Mouse (Mus musculus) bone marrow macrophage, adult 2 months (primary cell): ENCODE results near the gene Grm8. TPM values are rescaled to one million over a fixed set of nuclear protein-coding genes. Genes with fewer than 3 reads are reported as not detected.
A peak's percentile ranks its signal among the peaks of the same experiment; 100 is the strongest.

Experiments used
- H3K27ac ChIP-seq: 2 replicates; pipeline ENCODE4 v1.5.1; 2012; ENCODE audit warnings: low read depth, low read length; ENCODE audit not compliant: insufficient read depth
- H3K4me1 ChIP-seq: 2 replicates; pipeline ENCODE4 v1.6.1; 2012; ENCODE audit warnings: low read length; ENCODE audit not compliant: control insufficient read depth, insufficient read depth
- H3K4me3 ChIP-seq: 2 replicates; pipeline ENCODE4 v1.5.1; 2012; ENCODE audit warnings: mild to moderate bottlenecking, low read length, moderate library complexity; ENCODE audit not compliant: insufficient read depth
- CTCF ChIP-seq: IDR thresholded peaks from 2 replicates; pipeline ENCODE4 v1.5.1; 2012; ENCODE audit warnings: low read depth, mild to moderate bottlenecking, low read length, moderate library complexity
- POLR2A ChIP-seq: IDR thresholded peaks from 2 replicates; pipeline ENCODE4 v1.6.1; 2012; ENCODE audit warnings: mild to moderate bottlenecking, low read depth, low read length, borderline replicate concordance
- polyA plus RNA-seq: library from polyadenylated mRNA; stranded (reverse); fragments of >200 nt; gene quantifications from 2 replicates; pipeline ENCODE4 v1.2.4, GENCODE M21; 2012; ENCODE audit not compliant: missing spikeins, insufficient read depth, insufficient read length

The Grm8 gene
- polyA plus RNA-seq = 0.31 TPM in 1 of 2 replicates, not detected in the other

DNA sequence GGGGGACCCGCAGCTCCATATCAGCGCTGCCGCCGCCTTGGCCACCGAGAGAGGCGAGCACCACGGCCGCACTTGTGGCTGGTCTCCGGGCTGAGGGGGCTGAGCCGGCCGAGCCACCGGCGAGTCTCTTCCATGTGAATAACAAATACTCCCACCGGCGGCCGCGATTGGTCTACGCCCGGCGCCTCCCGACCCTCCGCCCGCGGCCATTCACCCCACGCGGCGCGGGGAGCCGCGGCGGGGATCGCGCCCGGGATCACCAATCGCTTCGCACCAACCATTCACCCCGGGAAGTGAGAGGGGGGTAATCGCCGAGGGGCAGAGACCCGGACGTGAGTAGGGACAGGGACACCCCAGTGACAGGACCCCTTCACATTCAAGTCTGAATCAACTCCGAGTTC, at the start of gene Grm8:
Grm8 (minus strand) TSS at position 178 of the 401 bp plus-strand sequence.
- H3K27ac ChIP-seq = no peak within 1 kb of the TSS
- H3K4me3 ChIP-seq = peak within 1 kb of the TSS; percentile 48
- TF ChIP-seq POLR2A (no peak), CTCF (no peak)
- no peaks in the 10 kb centered on the region for H3K4me1 ChIP-seq

- no peaks in the 10 kb centered on the region for H3K4me1 ChIP-seq
- no peak overlapping the region for H3K4me3 ChIP-seq
- no peak overlapping the region for H3K27ac ChIP-seq
- no peak for TF ChIP-seq POLR2A
- TF ChIP-seq CTCF = no peak
These were observed 35.0 kb upstream of the Grm8 start for GRCm38 (mm10) chr6:28169851-28170539.

DNA sequence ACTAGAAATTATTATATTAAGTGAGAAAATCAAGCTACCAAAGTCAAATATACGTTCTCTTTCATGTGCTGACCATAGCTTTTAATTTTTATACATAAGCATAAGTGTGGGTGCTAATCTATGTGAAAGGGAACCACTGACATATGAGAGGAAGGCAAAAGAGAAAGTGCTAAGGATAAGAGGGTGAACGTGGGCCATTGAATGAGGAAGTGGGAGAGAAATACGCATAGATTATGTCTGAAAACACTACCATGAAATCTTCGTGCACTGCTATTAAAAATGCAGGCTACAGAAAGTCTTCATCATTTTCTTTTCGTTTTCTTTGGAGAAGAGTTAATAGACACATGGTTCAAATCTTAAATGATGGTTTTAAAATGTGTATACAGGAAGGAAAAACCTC, 25.4 kb upstream of the Grm8 start:
- Histone ChIP-seq H3K27ac (no peak overlapping the region), H3K4me1 (no peaks in the 10 kb centered on the region), H3K4me3 (no peak overlapping the region)
- TF ChIP-seq CTCF (no peak), POLR2A (no peak)

- no peak overlapping the region for H3K27ac ChIP-seq
- no peak for TF ChIP-seq CTCF
- TF ChIP-seq POLR2A = no peak
- no peaks in the 10 kb centered on the region for H3K4me1 ChIP-seq
- no peak overlapping the region for H3K4me3 ChIP-seq
These were observed 11.5 kb upstream of the Grm8 start for GRCm38 (mm10) chr6:28146445-28146844.

DNA sequence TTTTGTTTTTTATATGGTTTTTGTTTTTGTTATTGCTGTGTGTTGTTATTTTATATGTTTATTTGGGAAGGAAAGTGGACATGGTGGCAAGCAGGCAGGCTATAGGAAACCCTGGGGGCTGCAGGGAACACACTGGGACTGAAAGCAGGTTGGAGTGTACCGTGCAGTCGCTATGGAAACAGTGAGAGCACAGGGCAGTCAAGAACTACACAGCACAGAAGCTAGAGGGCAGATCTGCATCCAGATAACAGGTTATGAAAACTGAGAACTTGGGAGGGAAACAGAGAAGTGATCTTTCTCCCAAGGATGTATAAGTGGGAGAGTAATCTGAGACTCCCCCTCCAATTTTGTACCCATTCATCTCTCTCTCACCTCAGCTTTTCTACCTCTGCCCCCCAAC, 7.4 kb upstream of the Grm8 start:
- H3K27ac ChIP-seq = no peak overlapping the region
- no peak overlapping the region for H3K4me3 ChIP-seq
- TF ChIP-seq CTCF (no peak), POLR2A (no peak)
- no peaks in the 10 kb centered on the region for H3K4me1 ChIP-seq

GRCm38 (mm10) chr6:28135411-28136233, 644 bp upstream of the Grm8 start:
- Histone ChIP-seq H3K27ac (no peak overlapping the region), H3K4me3 (peak overlapping the region; percentile 48), H3K4me1 (no peaks in the 10 kb centered on the region)
- TF ChIP-seq CTCF = peak; percentile 12; the same call in 1 of the 2 replicates
- TF ChIP-seq POLR2A = no peak

DNA sequence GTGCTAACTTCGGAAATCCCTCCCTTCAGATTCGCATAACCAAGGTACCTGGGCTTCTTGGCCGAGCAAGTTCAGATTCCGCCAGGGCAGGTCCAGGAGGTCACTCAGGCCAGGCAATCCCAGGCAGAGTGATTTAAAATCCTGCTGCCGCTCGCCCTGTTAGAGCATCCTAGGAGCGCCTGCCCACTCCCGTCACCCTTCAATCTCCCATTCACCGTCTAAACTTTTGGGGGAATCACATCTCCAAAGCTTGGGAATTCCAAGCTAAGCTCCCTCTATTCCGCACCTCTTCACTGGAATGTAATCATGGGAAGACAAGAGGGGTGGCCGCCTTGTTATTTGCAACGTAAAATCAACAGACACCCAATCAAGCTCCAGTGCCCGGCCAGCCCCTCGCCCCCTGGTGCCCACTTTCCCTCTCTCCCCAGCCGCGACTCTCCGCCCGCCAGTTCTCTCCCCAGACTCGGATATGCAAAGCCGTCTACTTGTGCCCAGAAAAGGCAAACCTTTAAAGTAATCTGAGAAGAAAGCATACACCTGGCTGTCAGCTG, 652 bp downstream of the Grm8 start:
- H3K4me3 ChIP-seq = peak overlapping the region; percentile 48; the same call in 1 of the 2 replicates
- H3K4me1 ChIP-seq = no peaks in the 10 kb centered on the region
- TF ChIP-seq CTCF (no peak), POLR2A (no peak)
- no peak overlapping the region for H3K27ac ChIP-seq

DNA sequence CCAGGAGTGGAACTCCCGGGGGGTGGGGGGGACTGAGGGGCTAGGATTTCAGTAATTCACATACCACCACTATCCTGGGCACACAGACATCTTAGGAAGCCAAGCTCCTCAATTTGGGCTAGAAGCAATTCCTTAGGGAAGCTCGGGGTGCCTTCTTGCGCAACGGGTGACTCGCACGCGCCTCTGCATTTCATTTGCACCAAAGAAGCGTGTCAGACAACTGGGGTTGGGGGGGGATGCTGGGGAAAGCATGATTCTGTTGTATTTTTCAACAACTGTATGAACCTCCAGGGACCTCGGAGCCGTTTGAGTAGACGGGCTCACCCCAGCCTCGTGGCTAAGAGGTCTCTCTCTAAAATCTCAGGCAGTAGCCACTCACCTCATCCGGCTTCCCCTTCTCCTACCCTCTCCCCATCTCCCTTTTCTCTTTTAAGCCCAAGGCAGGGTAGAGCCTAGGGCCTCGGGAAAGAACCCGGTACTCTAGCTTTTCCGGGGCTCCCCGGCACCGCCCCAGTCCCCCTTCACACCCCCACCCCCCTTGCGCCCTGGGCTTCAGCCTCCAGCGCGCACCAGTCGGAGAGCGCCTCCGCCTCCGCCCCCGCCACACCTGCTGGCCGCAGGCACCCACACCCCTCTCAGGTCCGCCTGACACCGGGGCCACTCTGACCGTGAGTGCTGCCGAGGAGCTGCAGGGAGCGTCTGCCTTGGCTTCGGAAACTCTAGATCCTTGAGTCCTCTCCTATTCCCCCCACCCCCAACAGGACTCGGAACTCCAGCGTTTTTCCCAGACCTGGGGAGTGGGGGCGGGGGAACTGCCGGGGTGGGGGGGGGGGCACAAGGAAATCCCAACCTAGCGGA, 1.5 kb downstream of the Grm8 start:
- Histone ChIP-seq H3K4me3 (no peak overlapping the region), H3K4me1 (no peaks in the 10 kb centered on the region), H3K27ac (no peak overlapping the region)
- TF ChIP-seq POLR2A = no peak
- no peak for TF ChIP-seq CTCF

GRCm38 (mm10) chr6:28132056-28132455, 2.9 kb downstream of the Grm8 start:
- no peaks in the 10 kb centered on the region for H3K4me1 ChIP-seq
- TF ChIP-seq POLR2A (no peak), CTCF (no peak)
- no peak overlapping the region for H3K27ac ChIP-seq
- no peak overlapping the region for H3K4me3 ChIP-seq

DNA sequence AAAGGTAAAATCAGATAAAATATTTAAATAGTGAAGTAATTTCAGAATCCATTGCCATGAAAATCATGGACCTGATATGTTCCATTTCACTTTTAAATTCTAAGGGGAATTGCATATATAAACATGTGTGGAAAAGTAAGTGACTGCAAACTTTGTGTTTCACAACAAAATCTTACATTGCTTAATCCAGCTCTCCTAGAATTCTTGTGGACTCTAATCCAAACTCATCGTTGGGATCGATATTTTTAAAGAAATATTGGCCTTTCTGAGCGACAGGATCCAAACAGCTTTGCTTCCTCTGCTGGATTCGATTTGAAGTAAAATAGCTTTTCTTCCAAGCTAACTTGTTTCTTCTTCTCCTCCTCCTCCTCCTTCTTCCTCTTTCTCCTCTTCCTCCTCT, 6.1 kb downstream of the Grm8 start:
- H3K4me3 ChIP-seq = no peak overlapping the region
- no peak overlapping the region for H3K27ac ChIP-seq
- H3K4me1 ChIP-seq = no peaks in the 10 kb centered on the region
- TF ChIP-seq CTCF (no peak), POLR2A (no peak)
